Mouse (Mus musculus) kidney, adult 2 months (tissue): ENCODE measurements at regions not wholly inside any gene's neighbourhood (a gene's known extent, or its start where the extent isn't known, plus 50 kb on each side); places are given as distances from the start of the nearest gene placed in this dataset.

Source experiments
- CTCF ChIP-seq: fragments of 200-500 bp; conservative IDR thresholded peaks from 2 replicates; pipeline ENCODE4 v1.5.1; 2011; ENCODE audit warnings: low read depth, mild to moderate bottlenecking, control low read depth, low read length, moderate library complexity, mixed read lengths; ENCODE audit not compliant: insufficient read depth, insufficient read length
- POLR2A ChIP-seq: fragments of 200-500 bp; IDR thresholded peaks from one replicate; pipeline ENCODE4 v1.6.1; 2011; ENCODE audit warnings: low read depth, low read length, control low read depth

DNA sequence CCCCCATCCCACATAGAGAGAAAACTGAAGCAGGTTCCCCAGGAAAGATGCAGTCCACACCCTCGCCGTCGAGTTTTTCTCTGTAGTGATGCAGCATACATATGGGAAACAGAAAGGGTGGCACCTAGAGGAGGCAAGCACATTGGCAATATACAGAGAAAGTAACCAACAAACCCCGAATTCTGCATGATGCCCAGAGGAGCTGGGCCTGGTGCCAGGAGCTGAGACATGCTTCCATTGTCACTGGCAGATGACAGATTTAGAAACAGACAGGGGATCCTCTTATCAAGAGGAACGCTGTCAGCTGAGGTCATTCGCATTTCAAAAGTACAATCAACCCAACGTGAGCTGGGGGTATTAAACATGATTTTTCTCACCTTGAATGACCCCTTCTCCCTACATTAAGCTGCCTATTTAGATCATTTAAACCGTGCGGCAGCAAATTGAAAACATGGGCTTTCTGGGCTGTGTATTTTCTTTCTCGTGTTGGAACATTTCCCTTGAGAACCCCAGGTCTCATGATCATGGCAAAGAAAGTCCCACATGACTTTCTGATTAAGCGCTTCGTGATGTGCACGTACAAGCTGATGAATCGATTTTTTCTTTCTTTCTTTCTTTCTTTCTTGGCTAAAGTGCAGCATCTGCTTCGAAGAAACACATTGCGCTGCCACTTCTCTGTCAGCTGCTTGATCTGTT, 118.4 kb upstream of the Rnaseh2b start:
- TF ChIP-seq CTCF (no peak), POLR2A (no peak)
